Mouse (Mus musculus) megakaryocyte, embryonic 14.5 days (primary cell): Measurements from ENCODE around the gene Hjurp.

Source experiments
- FLI1 ChIP-seq: IDR thresholded peaks from 2 replicates; pipeline ENCODE4 v1.6.1; 2012; ENCODE audit warnings: low read length, inconsistent platforms, mixed read lengths
- GATA1 ChIP-seq: IDR thresholded peaks from 3 replicates; pipeline ENCODE4 v1.6.1; 2012; ENCODE audit warnings: mixed read lengths, low read length, inconsistent platforms, borderline replicate concordance

GRCm38 (mm10) chr1:88300301-88301050 is 23.0 kb upstream of the Hjurp start:
- TF ChIP-seq GATA1 (no peak), FLI1 (no peak)
